Mouse (Mus musculus): ENCODE results near the gene Tent4a. TPM values are rescaled to one million over a fixed set of nuclear protein-coding genes. Genes with fewer than 3 reads are reported as not detected.

Gene Tent4a
- polyA plus RNA-seq, 1 experiment, result 7.8 TPM

GRCm38 (mm10) chr13:69488565-69489255 is 45.7 kb downstream of the Tent4a start:
- Histone ChIP-seq H3K4me3 (ENCODE audit: extremely low read depth, insufficient read depth, insufficient read length) (no peak overlapping the region), H3K36me3 (ENCODE audit: control insufficient read depth, insufficient read depth, low read length) (no peaks in the 10 kb centered on the region), H3K27ac (ENCODE audit: insufficient read depth, low read length) (no peak overlapping the region), H3K27me3 (ENCODE audit: control insufficient read depth, insufficient read depth, low read length) (no peaks in the 10 kb centered on the region; the same call in 1 of the 2 replicates), H3K4me1 (ENCODE audit: control insufficient read depth, insufficient read depth, insufficient read length) (no peaks in the 10 kb centered on the region)
- no peak for DNase-seq (ENCODE audit: low read depth in 1 of 2, low spot score in 2 of 2)
- no peak for TF ChIP-seq CTCF (IDR thresholded peaks at IDR 0.05; ENCODE audit: extremely low read depth, insufficient read depth, insufficient read length, insufficient replicate concordance)
- no peak for TF ChIP-seq POLR2A (IDR thresholded peaks at IDR 0.05; ENCODE audit: low read depth, low read length)
- 45% methylated on average over 13 of the region's 13 CpGs for WGBS

GRCm38 (mm10) chr13:69487611-69488275 is 46.7 kb downstream of the Tent4a start:
- Histone ChIP-seq H3K27me3 (ENCODE audit: control insufficient read depth, insufficient read depth, low read length) (no peaks in the 10 kb centered on the region; the same call in 1 of the 2 replicates), H3K27ac (ENCODE audit: insufficient read depth, low read length) (no peak overlapping the region), H3K4me3 (ENCODE audit: extremely low read depth, insufficient read depth, insufficient read length) (no peak overlapping the region), H3K4me1 (ENCODE audit: control insufficient read depth, insufficient read depth, insufficient read length) (no peaks in the 10 kb centered on the region), H3K36me3 (ENCODE audit: control insufficient read depth, insufficient read depth, low read length) (no peaks in the 10 kb centered on the region)
- TF ChIP-seq POLR2A (IDR thresholded peaks at IDR 0.05; ENCODE audit: low read depth, low read length) (no peak), CTCF (IDR thresholded peaks at IDR 0.05; ENCODE audit: extremely low read depth, insufficient read depth, insufficient read length, insufficient replicate concordance) (no peak)
- 5% methylated on average over 26 of the region's 26 CpGs for WGBS
- no peak for DNase-seq (ENCODE audit: low read depth in 1 of 2, low spot score in 2 of 2)

GRCm38 (mm10) chr13:69487108-69487507 is 47.3 kb downstream of the Tent4a start:
- no peak overlapping the region for H3K4me3 ChIP-seq (ENCODE audit: extremely low read depth, insufficient read depth, insufficient read length)
- no peaks in the 10 kb centered on the region for H3K36me3 ChIP-seq (ENCODE audit: control insufficient read depth, insufficient read depth, low read length)
- TF ChIP-seq CTCF (IDR thresholded peaks at IDR 0.05; ENCODE audit: extremely low read depth, insufficient read depth, insufficient read length, insufficient replicate concordance), result no peak
- TF ChIP-seq POLR2A (IDR thresholded peaks at IDR 0.05; ENCODE audit: low read depth, low read length), result no peak
- no peak overlapping the region for H3K27ac ChIP-seq (ENCODE audit: insufficient read depth, low read length)
- WGBS, result 85% methylated on average over 7 of the region's 7 CpGs
- no peak for DNase-seq (ENCODE audit: low read depth in 1 of 2, low spot score in 2 of 2)
- no peaks in the 10 kb centered on the region for H3K4me1 ChIP-seq (ENCODE audit: control insufficient read depth, insufficient read depth, insufficient read length)
- no peaks in the 10 kb centered on the region; the same call in 1 of the 2 replicates for H3K27me3 ChIP-seq (ENCODE audit: control insufficient read depth, insufficient read depth, low read length)

- Histone ChIP-seq H3K4me3 (ENCODE audit: extremely low read depth, insufficient read depth, insufficient read length) (no peak overlapping the region), H3K27ac (ENCODE audit: insufficient read depth, low read length) (no peak overlapping the region), H3K27me3 (ENCODE audit: control insufficient read depth, insufficient read depth, low read length) (no peaks in the 10 kb centered on the region; the same call in 1 of the 2 replicates), H3K36me3 (ENCODE audit: control insufficient read depth, insufficient read depth, low read length) (no peaks in the 10 kb centered on the region), H3K4me1 (ENCODE audit: control insufficient read depth, insufficient read depth, insufficient read length) (no peaks in the 10 kb centered on the region)
- WGBS, result 53% methylated on average over 7 of the region's 7 CpGs
- TF ChIP-seq CTCF (IDR thresholded peaks at IDR 0.05; ENCODE audit: extremely low read depth, insufficient read depth, insufficient read length, insufficient replicate concordance) (no peak), POLR2A (IDR thresholded peaks at IDR 0.05; ENCODE audit: low read depth, low read length) (no peak)
- no peak for DNase-seq (ENCODE audit: low read depth in 1 of 2, low spot score in 2 of 2)
These were observed 48.6 kb downstream of the Tent4a start for GRCm38 (mm10) chr13:69485833-69486232.

GRCm38 (mm10) chr13:69485326-69485725 is 49.1 kb downstream of the Tent4a start:
- WGBS, result 10% methylated on average over 6 of the region's 6 CpGs
- TF ChIP-seq CTCF (IDR thresholded peaks at IDR 0.05; ENCODE audit: extremely low read depth, insufficient read depth, insufficient read length, insufficient replicate concordance), result peak; percentile 6; the same call in 1 of the 2 replicates
- TF ChIP-seq POLR2A (IDR thresholded peaks at IDR 0.05; ENCODE audit: low read depth, low read length), result no peak
- Histone ChIP-seq H3K27me3 (ENCODE audit: control insufficient read depth, insufficient read depth, low read length) (no peaks in the 10 kb centered on the region; the same call in 1 of the 2 replicates), H3K4me3 (ENCODE audit: extremely low read depth, insufficient read depth, insufficient read length) (no peak overlapping the region), H3K36me3 (ENCODE audit: control insufficient read depth, insufficient read depth, low read length) (no peaks in the 10 kb centered on the region), H3K27ac (ENCODE audit: insufficient read depth, low read length) (no peak overlapping the region), H3K4me1 (ENCODE audit: control insufficient read depth, insufficient read depth, insufficient read length) (no peaks in the 10 kb centered on the region)
- no peak for DNase-seq (ENCODE audit: low read depth in 1 of 2, low spot score in 2 of 2)

- Histone ChIP-seq H3K4me1 (ENCODE audit: control insufficient read depth, insufficient read depth, insufficient read length) (no peaks in the 10 kb centered on the region), H3K27ac (ENCODE audit: insufficient read depth, low read length) (no peak overlapping the region), H3K27me3 (ENCODE audit: control insufficient read depth, insufficient read depth, low read length) (no peaks in the 10 kb centered on the region), H3K4me3 (ENCODE audit: extremely low read depth, insufficient read depth, insufficient read length) (no peak overlapping the region), H3K36me3 (ENCODE audit: control insufficient read depth, insufficient read depth, low read length) (no peaks in the 10 kb centered on the region)
- 48% methylated on average over 8 of the region's 8 CpGs for WGBS
- no peak for DNase-seq (ENCODE audit: low read depth in 1 of 2, low spot score in 2 of 2)
- TF ChIP-seq CTCF (IDR thresholded peaks at IDR 0.05; ENCODE audit: extremely low read depth, insufficient read depth, insufficient read length, insufficient replicate concordance) (no peak), POLR2A (IDR thresholded peaks at IDR 0.05; ENCODE audit: low read depth, low read length) (no peak)
These were observed 51.7 kb downstream of the Tent4a start for GRCm38 (mm10) chr13:69482751-69483150.
